Mouse (Mus musculus): ENCODE measurements around the gene Tpm1.

Gene Tpm1

DNA sequence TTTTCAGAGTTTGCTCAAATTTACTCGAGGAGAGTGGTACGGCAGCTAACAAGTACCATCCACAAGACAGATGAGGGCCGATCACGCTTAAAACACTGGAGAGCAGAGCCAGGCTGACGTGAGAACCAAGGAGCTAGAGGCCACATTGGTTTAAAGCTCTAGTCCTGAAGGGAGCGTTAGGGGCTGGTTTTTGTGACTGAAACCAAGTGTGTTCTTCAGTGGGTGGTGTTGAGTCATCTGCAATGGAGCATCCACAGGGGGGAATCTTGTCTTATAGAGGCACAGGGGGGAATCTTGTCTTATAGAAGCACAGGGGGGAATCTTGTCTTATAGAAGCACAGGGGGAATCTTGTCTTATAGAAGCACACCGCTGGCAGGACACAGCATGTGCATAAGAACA, 22.3 kb downstream of the Tpm1 start:
- DNase-seq (ENCODE audit: low spot score) = no peak

DNA sequence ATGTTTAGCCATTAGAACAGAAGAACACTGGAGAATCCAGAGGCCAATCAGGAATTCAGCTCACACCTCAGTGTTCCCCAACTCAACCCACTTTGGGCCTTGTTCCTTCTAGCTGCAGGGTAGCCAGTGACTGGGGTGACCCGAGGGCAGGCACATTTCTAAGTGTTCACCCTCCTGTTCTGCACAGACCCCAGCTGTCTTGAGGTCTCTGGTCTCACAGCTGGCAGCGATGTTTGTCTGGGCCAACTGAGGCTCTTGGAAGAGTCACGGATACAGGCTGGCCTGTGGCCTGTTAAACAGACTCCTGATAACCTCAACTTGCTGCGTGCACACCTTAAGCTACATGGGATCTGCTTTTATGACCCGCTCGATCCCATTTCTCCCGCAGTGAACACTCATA, 23.1 kb downstream of the Tpm1 start:
- no peak for DNase-seq (ENCODE audit: low spot score)

DNA sequence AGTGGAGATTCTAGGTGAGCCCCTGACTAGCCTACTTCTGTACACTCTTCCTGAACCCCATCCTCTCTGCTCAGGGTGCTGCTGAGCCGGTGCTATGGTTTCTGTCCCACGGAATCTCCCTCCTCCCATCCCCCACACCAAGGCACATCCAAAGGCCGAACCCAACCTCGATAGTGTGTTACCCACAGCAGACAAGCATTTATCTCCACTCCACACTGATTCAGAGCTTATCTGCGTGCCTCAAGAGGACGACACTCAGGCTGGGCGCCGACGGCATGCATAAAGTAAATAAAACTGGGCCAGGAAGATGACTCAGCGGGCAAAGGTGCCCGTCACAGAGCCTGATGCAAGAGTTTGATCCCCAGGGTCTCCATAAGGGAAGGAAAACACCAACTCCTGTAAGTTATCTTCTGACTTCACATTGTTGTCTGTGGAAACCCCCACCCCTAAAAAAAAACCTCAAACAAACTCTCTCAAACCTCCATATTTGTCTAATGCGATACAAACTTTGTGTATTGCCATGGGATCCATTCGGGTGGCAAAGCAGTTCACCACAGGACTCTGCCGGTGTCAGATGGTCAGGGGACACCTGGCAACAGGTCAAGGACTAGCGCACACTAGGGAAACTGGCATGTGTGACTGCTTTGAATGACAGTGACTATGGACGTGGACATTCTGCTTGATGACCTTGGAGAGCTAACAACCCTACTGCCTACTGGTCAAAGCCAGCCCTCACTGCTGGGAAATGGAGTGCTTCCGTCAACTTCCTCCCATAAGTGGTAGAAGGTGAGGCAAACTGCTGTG, 24.1 kb downstream of the Tpm1 start:
- no peak for DNase-seq (ENCODE audit: low spot score)

DNA sequence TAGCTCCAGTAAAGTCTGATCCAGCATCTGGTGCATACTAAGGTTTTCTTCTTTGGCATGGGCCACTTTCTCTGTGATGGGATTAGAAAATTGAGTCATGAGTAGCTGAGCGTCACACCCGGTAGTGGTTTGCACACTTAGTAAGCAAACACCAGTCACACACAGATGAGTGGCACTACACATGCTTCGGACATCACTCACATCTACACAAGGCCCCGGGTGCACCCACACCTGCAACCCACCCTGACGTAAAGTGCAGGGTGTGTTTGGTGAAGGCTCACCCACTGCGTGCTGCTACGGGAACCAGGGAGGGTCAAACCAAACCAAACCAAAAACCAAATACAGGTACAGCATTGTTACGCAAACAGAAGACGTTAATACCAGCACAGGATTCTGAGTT, 25.8 kb downstream of the Tpm1 start:
- DNase-seq (ENCODE audit: low spot score) = no peak

DNA sequence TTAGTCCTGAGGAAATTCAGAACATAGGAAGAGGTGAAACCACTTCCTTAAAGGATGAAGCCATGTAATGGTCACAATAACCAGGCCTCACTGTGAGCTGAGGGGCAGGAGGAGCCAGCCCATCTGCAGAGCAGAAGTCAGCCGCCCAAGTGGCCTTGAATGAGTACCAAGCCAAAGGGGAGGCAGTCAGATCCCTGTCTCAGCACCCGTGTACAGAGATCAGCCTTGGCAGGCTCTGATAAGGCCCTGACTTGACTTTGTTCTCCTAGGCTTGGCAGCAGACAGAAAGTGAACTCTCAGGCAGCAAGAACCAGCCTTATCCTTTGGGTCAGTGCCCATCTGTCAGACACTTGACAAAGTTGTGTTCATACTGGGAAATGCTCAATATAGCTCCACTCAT, 29.1 kb downstream of the Tpm1 start:
- DNase-seq (ENCODE audit: low spot score) = no peak

DNA sequence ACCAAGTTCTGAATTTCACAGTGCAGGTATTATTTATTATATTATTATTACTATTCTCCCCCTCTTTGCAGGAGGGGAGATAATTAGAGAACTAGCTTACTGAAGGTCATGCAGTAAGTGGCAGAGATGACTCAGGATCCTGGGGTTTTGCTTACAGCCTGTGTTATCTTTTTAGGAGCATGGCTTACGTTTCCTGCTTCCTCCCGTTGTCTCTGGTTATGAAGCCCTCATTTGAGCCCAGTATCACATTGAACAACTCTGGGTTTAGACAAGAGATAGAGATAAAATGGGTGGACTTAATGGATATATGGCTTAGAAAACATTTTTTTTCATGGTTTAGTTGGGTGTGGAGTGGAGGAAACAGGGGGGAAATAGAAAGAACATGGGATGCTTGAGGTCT, 35.7 kb downstream of the Tpm1 start:
- no peak for DNase-seq (ENCODE audit: low spot score)

DNA sequence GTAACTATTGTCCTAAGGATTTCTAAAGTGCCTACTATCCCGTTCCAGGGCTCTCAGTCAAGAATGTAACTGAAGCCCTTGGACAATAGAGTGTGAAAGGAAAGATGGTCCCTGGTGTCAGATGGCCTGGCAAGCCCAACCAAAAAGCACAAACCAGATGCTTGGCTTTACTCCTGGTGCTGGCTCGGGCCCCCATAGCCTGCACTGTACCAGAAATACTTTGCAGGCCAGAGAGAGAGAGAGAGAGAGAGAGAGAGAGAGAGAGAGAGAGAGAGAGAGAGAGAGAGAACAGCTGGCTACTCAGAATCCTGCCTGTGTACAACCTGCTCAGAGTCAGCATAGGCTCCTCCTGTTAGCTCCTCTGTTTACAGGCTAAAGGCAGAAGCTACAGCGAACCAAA, 36.7 kb downstream of the Tpm1 start:
- no peak for DNase-seq (ENCODE audit: low spot score)

DNA sequence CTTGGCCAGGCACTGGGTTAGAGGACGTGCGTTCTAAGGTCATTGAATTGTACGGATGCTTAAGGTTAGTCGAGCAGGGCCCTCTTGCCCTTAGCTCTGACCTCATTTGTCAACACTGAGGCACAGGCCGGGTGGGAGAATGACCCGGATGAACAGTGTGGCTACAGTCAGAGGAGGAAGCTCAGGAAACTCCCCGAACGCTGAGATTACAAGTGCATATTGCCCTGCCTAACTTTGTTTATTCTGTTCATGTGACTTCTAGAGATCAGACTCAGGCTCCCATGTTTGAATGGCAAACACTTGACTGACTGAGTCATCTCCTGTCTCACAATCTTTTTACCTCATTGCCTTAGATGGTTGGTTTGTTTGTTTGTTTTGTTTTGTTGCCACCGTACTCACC, 37.7 kb downstream of the Tpm1 start:
- no peak for DNase-seq (ENCODE audit: low spot score)

DNA sequence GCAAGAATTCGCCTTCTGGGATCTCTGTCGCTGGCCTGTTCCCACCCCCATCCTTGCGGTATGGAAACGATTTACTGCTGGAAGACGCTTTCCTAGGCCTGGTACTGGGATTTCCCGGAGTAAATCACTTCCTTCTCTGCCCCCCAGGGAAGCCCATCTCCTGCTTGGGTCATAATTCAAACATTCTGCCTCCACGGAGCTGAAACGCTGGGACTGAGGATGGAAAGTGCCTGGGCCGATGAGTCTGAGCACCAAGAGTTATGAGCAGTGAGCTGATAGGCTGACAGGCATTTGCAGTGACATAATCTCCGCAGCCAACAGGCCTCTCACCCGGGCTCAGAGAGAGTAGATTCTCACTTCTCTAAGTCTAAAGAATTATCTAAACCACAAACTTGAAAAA, 40.4 kb downstream of the Tpm1 start:
- no peak for DNase-seq (ENCODE audit: low spot score)

DNA sequence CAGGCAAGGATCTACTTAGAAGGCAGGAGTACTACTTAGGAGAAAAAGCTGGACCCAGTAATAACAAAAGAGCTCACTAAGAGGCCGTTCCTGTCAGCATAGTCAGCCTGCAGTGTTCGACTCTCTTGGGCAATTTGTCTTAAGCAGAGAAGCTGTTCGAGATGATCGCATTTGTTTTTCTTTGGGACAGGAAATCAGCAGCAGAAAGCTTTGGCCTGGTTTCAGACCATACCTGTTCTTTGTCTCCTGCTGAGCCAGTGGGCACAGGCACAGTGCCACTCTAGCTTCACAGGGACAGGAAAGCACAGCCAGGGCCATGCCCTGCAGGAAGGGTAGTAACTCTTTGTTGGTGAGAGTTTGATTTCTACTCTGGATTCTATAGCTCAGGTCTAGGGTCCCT, 42.8 kb downstream of the Tpm1 start:
- DNase-seq (ENCODE audit: low spot score) = no peak

DNA sequence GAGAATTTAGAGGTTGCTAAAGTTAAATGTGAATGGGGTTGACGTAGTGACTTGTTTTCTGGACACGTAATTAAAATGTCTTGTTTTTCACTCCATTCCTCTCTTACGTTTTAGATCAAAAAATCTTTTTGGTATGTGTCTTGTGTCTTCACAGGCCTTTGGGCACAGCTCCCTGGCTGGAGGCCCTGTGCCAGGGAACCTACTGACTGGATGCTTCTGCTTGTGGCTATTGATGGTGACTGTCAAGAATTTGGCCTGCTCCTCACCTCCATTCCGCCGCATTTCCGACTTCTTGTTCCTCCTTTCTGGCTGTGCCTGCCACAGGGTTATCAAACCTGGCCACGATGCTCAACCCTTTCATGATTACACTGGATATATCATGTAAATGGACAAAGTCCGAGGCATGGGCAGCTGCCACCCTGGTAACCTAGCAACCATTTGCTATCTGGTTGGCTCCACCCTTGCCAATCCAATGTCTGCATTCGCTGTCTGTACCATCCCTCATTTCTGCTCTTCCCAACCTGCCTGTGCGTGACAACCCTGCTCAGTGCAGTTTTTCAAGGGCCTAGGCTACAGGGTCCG, 44.0 kb downstream of the Tpm1 start:
- no peak for DNase-seq (ENCODE audit: low spot score)

DNA sequence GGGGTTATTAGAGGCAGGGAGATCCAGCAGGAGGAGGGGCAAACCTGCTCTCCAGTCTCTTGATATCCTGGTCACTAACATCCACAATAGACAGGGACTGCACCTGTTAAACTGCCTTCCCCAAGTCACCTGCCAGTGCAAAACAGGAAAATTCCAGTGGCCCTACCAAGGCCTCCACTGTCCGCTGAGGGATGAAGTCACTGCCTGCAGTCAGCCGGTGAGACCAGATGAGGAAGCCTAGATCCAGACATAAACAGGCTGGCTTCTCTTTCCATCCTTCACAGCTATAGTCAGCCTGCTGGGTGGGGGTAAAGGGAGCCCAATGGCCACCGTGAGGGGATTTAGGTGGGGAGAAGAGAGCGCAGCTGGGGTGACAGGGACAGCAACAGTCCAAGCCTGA, 45.5 kb downstream of the Tpm1 start:
- DNase-seq (ENCODE audit: low spot score) = no peak

DNA sequence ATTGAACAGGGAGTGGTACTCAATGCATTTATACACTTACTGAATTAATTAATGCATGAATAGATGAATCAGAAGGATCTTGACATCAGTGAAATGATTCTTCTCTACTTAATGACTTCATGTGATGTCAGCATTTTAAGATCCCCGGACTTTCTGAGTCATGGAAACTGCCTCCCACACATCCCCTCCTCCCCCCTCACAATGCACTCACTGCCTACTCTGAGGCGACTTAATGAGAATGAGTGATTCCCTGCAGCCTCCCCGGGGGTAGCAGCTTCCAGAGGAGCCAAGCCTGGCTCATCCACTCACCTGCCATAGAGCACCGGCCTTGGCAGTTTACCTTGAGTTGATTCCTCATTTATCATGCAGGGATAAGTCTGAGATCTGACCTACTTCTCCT, 46.0 kb downstream of the Tpm1 start:
- DNase-seq (ENCODE audit: low spot score) = no peak

DNA sequence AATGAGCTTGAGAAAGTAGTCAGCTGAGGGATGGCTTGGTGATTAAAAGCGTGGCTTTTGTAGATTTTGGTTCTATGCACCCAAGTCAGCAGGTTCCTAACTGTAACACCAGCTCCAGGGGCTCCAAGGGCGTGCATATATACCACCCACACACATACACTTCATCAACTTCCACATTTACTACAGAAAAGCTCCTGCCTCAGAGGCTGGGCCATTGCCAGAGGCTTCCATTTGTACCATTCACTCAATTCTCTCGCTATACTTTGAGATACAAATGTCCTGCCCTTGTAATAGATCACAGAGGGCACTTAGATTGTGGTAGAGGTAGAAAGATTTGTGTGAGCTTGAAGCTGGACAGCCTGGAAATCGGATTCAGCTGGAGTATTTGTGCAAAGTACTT, 47.7 kb downstream of the Tpm1 start:
- DNase-seq (ENCODE audit: low spot score) = no peak

DNA sequence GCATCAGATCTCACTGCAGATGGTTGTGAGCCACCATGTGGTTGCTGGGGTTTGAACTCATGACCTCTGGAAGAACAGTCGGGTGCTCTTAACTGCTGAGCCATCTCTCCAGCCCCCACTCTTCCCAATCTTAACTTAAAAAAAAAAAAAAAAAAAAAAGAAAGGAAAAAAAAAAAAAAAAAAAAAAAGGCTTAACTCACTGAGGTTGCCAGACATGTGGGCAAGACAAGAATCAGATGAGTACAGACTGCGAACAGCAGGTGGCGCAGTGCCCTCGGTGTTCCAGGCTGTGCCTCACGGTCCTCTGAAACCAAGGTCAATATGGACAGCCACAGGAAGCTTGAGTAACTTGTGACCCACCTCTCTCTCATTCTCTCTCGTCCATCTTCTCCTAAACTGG, 48.2 kb downstream of the Tpm1 start:
- DNase-seq (ENCODE audit: low spot score) = peak; percentile 47

DNA sequence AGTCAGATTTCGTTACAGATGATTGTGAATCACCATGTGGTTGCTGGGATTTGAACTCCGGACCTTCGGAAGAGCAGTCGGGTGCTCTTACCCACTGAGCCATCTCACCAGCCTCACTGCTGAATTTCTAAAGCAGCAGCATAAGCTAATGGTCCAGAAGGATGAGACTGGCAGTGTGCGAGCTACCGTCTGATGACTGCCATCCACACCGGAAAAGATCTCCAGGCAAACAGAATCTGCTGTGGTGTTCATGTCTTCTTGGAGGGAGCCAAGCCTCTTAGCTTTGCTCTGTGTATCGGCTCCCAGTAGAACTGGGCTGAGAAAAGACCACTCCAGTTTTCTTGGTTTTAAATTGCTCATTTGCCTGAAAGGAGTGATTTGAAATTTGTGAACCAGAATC, 49.5 kb downstream of the Tpm1 start:
- DNase-seq (ENCODE audit: low spot score) = no peak

DNA sequence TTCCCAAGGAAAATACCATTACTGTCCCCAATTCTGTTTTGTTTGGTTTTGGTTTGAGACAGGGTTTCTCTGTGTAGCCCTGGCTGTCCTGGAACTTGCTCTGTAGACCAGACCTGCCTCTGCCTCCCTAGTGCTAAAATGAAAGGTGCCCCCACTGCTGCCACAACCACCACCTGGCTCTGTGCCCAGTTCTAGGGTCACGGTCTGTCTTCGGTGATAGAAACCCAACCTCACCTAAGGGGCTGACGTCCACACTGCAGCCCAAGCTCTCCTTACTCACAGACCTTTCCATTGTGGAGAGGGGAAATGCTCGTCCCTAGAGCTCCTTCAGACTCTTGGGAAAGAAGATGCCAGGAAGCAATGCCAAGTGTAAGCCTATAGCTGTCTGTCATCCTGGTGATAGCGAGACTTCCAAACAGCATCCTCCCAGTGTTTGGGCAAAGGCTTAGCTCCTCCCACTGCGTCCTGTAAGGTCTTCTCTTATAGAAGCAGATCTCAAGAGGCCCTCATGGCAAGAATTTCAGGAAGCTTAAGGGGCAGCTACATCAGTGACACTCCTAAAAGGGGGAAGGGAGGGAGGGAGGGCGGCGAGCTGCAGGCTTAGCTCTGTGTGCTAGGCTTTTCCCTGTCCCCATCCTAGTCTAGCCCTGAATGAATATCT, 57.3 kb downstream of the Tpm1 start:
- DNase-seq (ENCODE audit: low spot score) = no peak

DNA sequence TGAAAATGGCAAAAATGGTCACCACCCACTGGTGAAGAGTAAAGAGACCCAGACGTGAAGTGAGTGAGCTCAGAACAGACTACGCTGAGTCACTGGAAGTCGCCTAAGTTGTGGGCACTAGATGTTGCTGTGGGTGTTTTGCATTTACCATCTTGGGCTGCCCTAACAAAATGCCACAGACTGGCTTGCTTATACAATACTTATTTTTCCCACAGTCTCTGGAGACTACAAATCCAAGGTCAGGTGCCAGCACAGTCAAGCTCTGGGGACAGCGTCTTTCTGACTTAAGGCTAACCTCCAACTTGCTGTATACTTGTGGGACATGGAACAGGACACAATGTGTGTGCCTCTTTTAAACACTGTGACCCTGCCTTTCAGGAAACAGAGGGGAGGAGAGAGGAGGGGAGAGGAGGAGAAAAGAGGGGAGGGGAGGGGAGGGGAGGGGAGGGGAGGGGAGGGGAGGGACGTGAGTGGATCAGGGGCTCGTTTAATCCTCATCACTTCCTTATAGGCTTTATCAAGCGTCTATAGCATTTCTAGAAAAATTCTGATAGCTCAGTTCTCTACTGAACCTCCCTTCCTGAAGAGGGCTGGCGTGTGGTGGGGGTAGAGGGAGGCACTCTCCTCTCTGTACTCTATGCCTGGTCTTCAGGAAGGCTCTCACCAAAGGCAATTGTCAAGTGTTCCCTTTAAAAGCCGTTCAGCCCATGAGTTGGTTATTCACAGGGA, 58.0 kb downstream of the Tpm1 start:
- DNase-seq (ENCODE audit: low spot score) = no peak

DNA sequence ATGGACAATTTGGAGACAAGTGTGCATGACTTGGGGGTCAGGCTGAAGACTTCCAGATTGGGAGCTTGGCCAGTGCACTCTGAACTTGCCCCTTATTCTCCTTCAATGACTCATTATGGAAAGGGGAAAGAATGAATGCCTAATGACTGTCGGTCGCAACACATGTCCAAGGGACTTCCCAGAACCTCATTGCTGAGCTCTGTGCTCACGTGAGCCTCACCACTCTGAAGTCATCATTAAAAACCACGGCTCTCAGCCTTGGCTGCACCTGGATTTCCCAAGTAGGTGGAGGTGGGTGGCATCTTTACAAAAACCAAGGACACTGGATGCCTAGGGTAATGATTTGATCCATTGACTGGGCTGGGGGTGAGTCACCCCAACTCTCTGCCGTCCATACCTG, 59.2 kb downstream of the Tpm1 start:
- no peak for DNase-seq (ENCODE audit: low spot score)

DNA sequence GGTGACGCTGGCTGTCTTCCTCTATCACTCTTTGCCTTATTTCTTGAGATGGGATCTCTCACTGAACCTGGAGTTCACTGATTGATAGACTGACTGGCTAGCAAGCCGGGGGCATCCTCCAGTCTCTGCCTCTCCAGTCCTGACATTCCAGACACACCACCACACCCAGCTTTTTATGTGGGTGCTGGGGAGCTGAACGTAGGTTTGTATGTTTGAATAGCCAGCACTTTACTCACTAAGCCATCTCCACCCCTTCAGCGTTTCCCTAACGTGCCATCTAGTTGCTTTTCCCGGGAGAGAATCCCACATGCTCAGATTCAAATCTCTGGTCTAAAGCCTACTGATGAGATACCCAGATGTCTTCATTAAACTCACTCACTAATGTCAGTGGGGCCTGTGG, 59.6 kb downstream of the Tpm1 start:
- DNase-seq (ENCODE audit: low spot score) = no peak

DNA sequence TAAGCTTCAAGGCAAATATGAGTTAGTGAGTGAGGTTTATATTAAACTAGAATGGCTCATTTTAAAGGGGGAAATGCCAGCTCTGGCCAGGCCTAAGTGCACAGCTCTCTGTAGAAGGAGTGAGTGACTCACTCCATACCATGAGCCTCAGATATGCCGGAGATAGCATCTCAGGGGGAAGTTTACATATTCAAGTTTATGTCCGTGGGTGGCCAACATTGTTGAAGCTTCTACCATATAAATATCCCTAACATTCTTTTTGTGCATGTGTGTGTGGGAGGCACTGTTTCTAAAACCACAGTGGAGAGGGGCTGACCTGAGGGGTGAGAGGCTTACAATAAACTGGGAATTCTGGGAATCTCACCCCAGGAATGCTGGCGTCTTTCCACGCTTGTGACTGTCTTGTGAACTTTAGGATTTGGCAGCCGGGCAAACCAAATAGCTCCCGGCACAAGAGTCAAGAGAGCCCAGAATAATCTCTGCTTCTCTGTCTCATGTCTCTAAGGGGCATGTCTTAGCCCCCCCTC, 60.3 kb downstream of the Tpm1 start:
- DNase-seq (ENCODE audit: low spot score) = peak; percentile 35

DNA sequence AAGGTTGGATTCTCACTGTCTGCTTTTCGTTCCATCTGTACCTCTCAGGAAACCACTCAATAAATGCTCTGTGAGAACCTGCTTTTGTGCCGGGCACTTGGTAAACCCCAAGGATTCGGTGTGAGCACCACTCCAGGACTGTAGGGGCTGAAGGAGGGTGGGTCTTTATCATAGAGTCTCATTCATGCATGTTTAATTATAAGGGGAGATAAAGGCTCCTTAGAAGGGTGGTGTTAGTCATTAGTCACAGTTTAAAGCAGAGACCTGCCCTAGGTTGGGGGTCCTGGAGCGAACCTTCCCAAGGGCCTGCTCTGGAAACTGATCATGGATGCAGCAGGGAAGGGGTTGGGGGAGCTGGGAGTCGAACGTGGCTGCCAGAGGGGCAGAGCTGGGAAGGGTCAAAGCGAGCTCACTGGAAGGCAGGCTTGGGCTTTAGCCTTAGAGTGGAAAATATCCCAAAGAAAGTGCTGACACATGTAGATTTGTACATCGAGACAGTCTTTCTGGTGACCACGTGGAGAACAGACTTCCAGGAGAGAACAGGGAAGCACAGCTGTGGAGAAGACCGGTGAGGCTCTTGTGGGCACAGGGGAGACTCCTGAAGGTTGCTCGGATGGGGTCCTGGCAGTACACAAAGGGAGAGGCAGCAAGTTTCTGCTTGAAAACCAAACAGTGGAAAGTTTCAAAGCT, 60.9 kb downstream of the Tpm1 start:
- DNase-seq (ENCODE audit: low spot score) = no peak
